Mouse (Mus musculus): ENCODE data around the gene Ddr2. TPM values are rescaled to one million over a fixed set of nuclear protein-coding genes. Genes with fewer than 3 reads are reported as not detected.

The Ddr2 gene
- polyA plus RNA-seq, 1 experiment from 2014 or later, result 89.0 TPM

Other genes with a start within 250 kb of the Ddr2 start
- gene Ccdc190, start 182.1 kb downstream of the Ddr2 start, polyA plus RNA-seq (2015; fragmentation: Nextera tagmentation; extraction: Ambion mirVana), result 0.60 and 0.71 TPM in 2 replicates
- gene Hsd17b7, start 141.5 kb downstream of the Ddr2 start, polyA plus RNA-seq (2015; fragmentation: Nextera tagmentation; extraction: Ambion mirVana), result 20.3 and 21.5 TPM in 2 replicates
- 68.4 and 70.9 TPM in 2 replicates for gene Uap1, start 64.2 kb upstream of the Ddr2 start, polyA plus RNA-seq (2015; fragmentation: Nextera tagmentation; extraction: Ambion mirVana)
- gene Uhmk1, start 104.6 kb upstream of the Ddr2 start, polyA plus RNA-seq (2015; fragmentation: Nextera tagmentation; extraction: Ambion mirVana), result 6.6 and 6.7 TPM in 2 replicates
- gene Sh2d1b2, start 122.0 kb upstream of the Ddr2 start, polyA plus RNA-seq (2015; fragmentation: Nextera tagmentation; extraction: Ambion mirVana), result not detected in 2 replicates
- 0.08 and 0.28 TPM in 2 replicates for gene Sh2d1b1, start 166.6 kb upstream of the Ddr2 start, polyA plus RNA-seq (2015; fragmentation: Nextera tagmentation; extraction: Ambion mirVana)
- gene Gm7694, start 195.6 kb upstream of the Ddr2 start, polyA plus RNA-seq (2015; fragmentation: Nextera tagmentation; extraction: Ambion mirVana), result 3.2 and 3.9 TPM in 2 replicates
- gene Spata46, start 198.0 kb upstream of the Ddr2 start, polyA plus RNA-seq (2015; fragmentation: Nextera tagmentation; extraction: Ambion mirVana), result 1.3 and 1.5 TPM in 2 replicates